Mouse (Mus musculus) liver, embryonic 12.5 days (tissue): ENCODE data around the gene Rad1. TPM values are rescaled to one million over a fixed set of nuclear protein-coding genes. Genes with fewer than 3 reads are reported as not detected.
A peak's percentile ranks its signal among the peaks of the same experiment; 100 is the strongest.
"Not testable (repeated sequence)": the region's sequence is repeated elsewhere in the genome, so short reads cannot be mapped to it uniquely, and the experiment has no call there.

Source experiments
- ATAC-seq: fragments of 200-750 bp; cut with Nextera tagmentation; 2 replicates; pipeline ENCODE4 v1.8.0; 2017; ENCODE audit warnings: moderate number of reproducible peaks, mild to moderate bottlenecking, moderate library complexity
- H3K27ac ChIP-seq: fragments of 300-500 bp; sonication (generic); 2 replicates; pipeline ENCODE4 v1.5.1; 2016; ENCODE audit warnings: mild to moderate bottlenecking
- H3K27me3 ChIP-seq: fragments of 300-500 bp; sonication (generic); replicated peaks from 2 replicates; pipeline ENCODE4 v1.6.1; 2016; ENCODE audit warnings: mild to moderate bottlenecking, moderate library complexity
- H3K36me3 ChIP-seq: fragments of 300-500 bp; sonication (generic); 2 replicates; pipeline ENCODE4 v1.6.1; 2016; ENCODE audit warnings: mild to moderate bottlenecking, moderate library complexity
- H3K4me1 ChIP-seq: fragments of 300-500 bp; sonication (generic); 2 replicates; pipeline ENCODE4 v1.6.1; 2016
- H3K4me2 ChIP-seq: fragments of 300-500 bp; sonication (generic); 2 replicates; pipeline ENCODE4 v1.6.1; 2016; ENCODE audit warnings: mild to moderate bottlenecking, moderate library complexity
- H3K4me3 ChIP-seq: fragments of 300-500 bp; sonication (generic); 2 replicates; pipeline ENCODE4 v1.5.1; 2016; ENCODE audit warnings: mild to moderate bottlenecking, moderate library complexity
- H3K9ac ChIP-seq: fragments of 300-500 bp; sonication (generic); 2 replicates; pipeline ENCODE4 v1.6.1; 2016; ENCODE audit warnings: mild to moderate bottlenecking, moderate library complexity
- H3K9me3 ChIP-seq: fragments of 300-500 bp; sonication (generic); replicated peaks from 2 replicates; pipeline ENCODE4 v1.6.1; 2016; ENCODE audit warnings: mild to moderate bottlenecking, moderate library complexity
- WGBS: fragments of 180-500 bp; shearing (Covaris S2); methylation state at CpG from one replicate; pipeline ENCODE4 v1.1.7; 2016; ENCODE audit not compliant: insufficient replicate concordance; 5-methylcytosine and 5-hydroxymethylcytosine counted together
- polyA plus RNA-seq: library from polyadenylated mRNA; unstranded; fragments of >200 nt; fragmentation: Nextera tagmentation; extraction: Ambion mirVana; gene quantifications from 2 replicates; pipeline ENCODE4 v1.2.1, GENCODE M21; 2016

Gene Rad1
- polyA plus RNA-seq, 1 experiment from 2014 or later, result 31.2 TPM

- peak overlapping the region; percentile 48; the same call in 1 of the 2 replicates for H3K27ac ChIP-seq
- H3K4me3 ChIP-seq, result peak overlapping the region; percentile 86
- peaks cover 30% of the 10 kb centered on the region for H3K4me1 ChIP-seq
- H3K9me3 ChIP-seq, result no peaks in the 10 kb centered on the region
- 40% methylated on average over 3 of the region's 3 CpGs for WGBS
- no peaks in the 10 kb centered on the region for H3K27me3 ChIP-seq
- ATAC-seq, result no peak
- peak overlapping the region; percentile 99 for H3K4me2 ChIP-seq
- H3K9ac ChIP-seq, result peak overlapping the region; percentile 90
- H3K36me3 ChIP-seq, result peaks cover 15% of the 10 kb centered on the region
Measured at GRCm38 (mm10) chr15:10470941-10471340, 14.9 kb upstream of the Rad1 start.

GRCm38 (mm10) chr15:10486365-10486839 lies 584 bp downstream of the Rad1 start:
- peak overlapping the region; percentile 82 for H3K4me2 ChIP-seq
- peak; percentile 52 for ATAC-seq
- H3K27me3 ChIP-seq, result no peaks in the 10 kb centered on the region
- WGBS, result 1% methylated on average over 18 of the region's 18 CpGs
- peaks cover 25% of the 10 kb centered on the region for H3K4me1 ChIP-seq
- peak overlapping the region; percentile 78 for H3K27ac ChIP-seq
- no peaks in the 10 kb centered on the region for H3K9me3 ChIP-seq
- H3K9ac ChIP-seq, result peak overlapping the region; percentile 90
- H3K4me3 ChIP-seq, result peak overlapping the region; percentile 88
- peaks cover 51% of the 10 kb centered on the region for H3K36me3 ChIP-seq

GRCm38 (mm10) chr15:10487246-10487645 lies 1.4 kb downstream of the Rad1 start:
- Histone ChIP-seq H3K9ac (peak overlapping the region; percentile 90), H3K9me3 (no peaks in the 10 kb centered on the region), H3K27ac (0 out of 2 replicates have a peak overlapping the region, but pooled peaks have one; percentile 52), H3K27me3 (no peaks in the 10 kb centered on the region), H3K4me2 (peak overlapping the region; percentile 82), H3K36me3 (peaks cover 52% of the 10 kb centered on the region), H3K4me3 (peak overlapping the region; percentile 88), H3K4me1 (peaks cover 25% of the 10 kb centered on the region)
- ATAC-seq, result no peak
- 28% methylated on average over 2 of the region's 2 CpGs for WGBS

DNA sequence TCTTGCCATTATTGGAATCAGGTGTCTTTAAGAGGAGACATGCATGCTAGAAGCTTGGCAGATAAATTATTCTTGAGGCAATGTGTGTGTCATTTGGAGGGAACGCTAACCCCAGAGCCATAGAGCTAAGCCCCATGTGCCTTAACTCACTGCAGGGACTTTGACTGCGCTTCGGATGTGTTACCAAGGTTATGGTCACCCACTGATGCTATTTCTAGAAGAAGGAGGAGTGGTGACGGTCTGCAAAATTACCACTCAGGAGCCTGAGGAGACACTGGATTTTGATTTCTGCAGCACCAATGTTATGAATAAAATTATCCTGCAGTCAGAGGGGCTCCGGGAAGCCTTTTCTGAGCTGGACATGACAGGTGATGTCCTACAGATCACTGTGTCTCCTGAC lies 4.3 kb downstream of the Rad1 start:
- Histone ChIP-seq H3K4me2 (no peak overlapping the region), H3K9me3 (no peaks in the 10 kb centered on the region), H3K4me1 (peaks cover 10% of the 10 kb centered on the region), H3K27me3 (no peaks in the 10 kb centered on the region), H3K9ac (no peak overlapping the region), H3K36me3 (peaks cover 65% of the 10 kb centered on the region), H3K4me3 (no peak overlapping the region), H3K27ac (no peak overlapping the region)
- ATAC-seq, result no peak
- 88% methylated on average over 5 of the region's 5 CpGs for WGBS

DNA sequence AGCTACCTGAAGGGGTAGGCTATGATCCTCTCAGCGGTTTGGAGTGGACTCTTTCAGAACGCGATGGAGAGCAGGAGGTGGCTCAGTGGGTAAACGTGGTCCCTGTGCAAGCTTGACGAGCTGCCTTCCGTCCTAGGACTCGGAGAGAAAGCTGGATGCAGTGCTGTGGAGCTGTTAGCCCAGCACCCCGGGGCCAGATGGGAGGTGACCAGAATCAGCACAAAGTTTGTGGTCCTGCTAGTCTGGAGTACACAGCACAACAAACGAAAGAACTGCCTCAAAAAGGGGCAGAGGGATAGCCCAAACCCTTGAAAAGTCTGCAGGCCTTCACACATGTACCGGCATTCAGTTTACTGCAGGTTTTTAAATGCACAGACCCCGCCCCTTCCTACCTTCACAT lies 10.1 kb downstream of the Rad1 start:
- Histone ChIP-seq H3K27ac (no peak overlapping the region), H3K4me2 (no peak overlapping the region), H3K36me3 (peaks cover 48% of the 10 kb centered on the region), H3K4me1 (no peaks in the 10 kb centered on the region), H3K9ac (no peak overlapping the region), H3K9me3 (no peaks in the 10 kb centered on the region), H3K4me3 (no peak overlapping the region), H3K27me3 (no peaks in the 10 kb centered on the region)
- no peak for ATAC-seq
- 92% methylated on average over 11 of the region's 11 CpGs for WGBS

DNA sequence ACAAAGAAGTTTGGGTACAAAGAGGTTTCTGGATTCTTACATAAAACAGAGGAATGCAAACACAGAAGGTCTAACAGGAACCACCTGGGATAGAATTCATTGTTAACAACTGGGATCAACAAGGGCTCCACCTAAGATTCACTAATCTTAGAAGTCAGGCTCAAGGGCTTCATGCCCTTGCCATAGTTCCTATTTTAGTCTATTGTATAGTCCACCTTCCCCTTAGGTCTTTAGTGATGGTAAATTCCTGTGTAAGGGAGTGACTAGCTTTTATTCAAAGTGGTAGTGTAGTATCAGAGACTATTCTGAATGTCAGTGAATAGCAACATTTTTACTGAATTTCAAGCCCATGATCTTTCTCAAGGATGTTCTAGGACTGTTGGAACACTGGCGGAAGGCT lies 10.9 kb downstream of the Rad1 start:
- H3K27me3 ChIP-seq, H3K4me2 ChIP-seq, H3K4me3 ChIP-seq, ATAC-seq, H3K9me3 ChIP-seq, H3K4me1 ChIP-seq, H3K27ac ChIP-seq, H3K9ac ChIP-seq: not testable (repeated sequence)
- peaks cover 42% of the 10 kb centered on the region for H3K36me3 ChIP-seq
- WGBS, result 80% methylated on average over 1 of the region's 1 CpGs

DNA sequence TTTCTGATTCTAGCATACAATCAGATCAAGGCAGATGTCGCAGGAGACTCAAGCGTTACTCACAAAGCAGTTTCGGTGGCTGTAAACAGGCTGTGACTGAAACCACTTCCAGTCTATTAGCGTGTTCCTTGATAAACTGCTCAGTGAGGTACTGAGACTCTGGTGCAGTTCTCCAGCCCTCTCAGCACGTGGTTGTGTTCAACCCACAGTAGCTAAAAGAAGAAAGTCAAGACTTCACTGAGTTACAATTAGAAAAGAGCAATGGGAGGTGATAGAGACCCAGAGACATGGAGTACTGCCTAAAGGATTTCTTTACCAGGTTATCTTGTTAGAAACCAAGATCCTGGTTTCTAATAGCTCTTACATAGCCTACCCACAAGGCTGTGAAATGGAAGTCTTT lies 13.8 kb downstream of the Rad1 start:
- Histone ChIP-seq H3K4me1 (no peaks in the 10 kb centered on the region), H3K27me3 (no peaks in the 10 kb centered on the region), H3K9ac (no peak overlapping the region), H3K4me3 (no peak overlapping the region), H3K27ac (no peak overlapping the region), H3K4me2 (no peak overlapping the region), H3K9me3 (no peaks in the 10 kb centered on the region), H3K36me3 (peaks cover 14% of the 10 kb centered on the region)
- ATAC-seq, result no peak
- WGBS, result 60% methylated on average over 5 of the region's 5 CpGs

- H3K9me3 ChIP-seq, result no peaks in the 10 kb centered on the region
- no peak overlapping the region for H3K4me3 ChIP-seq
- H3K27me3 ChIP-seq, result no peaks in the 10 kb centered on the region
- H3K27ac ChIP-seq, result no peak overlapping the region
- peaks cover 10% of the 10 kb centered on the region for H3K36me3 ChIP-seq
- H3K4me1 ChIP-seq, result no peaks in the 10 kb centered on the region
- WGBS, result 56% methylated on average over 5 of the region's 5 CpGs
- H3K4me2 ChIP-seq, result no peak overlapping the region
- no peak overlapping the region for H3K9ac ChIP-seq
- no peak for ATAC-seq
Measured at GRCm38 (mm10) chr15:10500035-10500434, 14.2 kb downstream of the Rad1 start.

DNA sequence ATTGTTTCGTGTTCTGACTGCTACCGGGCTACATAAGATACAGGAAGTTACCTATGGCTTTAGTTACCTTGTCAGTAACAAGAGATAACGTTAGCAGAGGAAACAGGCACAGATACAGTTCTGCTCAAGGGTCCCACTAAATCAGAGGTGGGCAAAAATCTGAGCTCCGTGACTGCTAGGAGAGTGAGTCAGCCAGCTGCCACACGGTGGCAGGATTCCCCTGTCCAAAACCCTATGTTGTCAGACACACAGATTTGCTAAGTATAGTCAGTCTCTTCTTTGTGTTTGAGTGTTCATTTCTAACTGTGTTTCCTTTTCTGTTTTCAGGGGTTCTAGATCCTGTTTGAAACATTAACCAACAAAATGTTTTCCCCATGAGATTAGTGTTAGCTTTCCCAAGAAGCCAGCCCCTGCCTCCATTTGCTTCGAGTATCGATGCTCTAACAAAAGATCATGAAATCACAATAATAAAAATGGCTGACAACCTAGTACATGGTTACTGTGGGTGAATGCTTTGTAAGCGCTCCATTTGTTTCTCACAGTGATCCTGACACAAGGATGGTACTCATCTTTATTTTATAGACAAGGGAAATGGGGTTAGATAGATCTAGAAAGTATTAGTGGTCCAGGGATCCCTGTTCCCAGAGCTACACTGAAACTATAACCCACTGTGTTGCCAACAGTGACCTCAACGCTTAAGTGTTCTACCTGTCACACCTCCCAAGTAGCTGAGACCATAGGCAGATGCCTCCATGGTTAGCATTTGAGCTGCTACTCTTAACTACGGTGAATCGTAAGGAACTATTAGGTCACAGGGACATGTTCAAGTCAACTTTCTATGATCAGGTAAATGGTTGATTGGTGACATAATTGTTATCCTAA lies 15.3 kb downstream of the Rad1 start:
- Histone ChIP-seq H3K36me3 (peaks cover 4% of the 10 kb centered on the region), H3K9me3 (no peaks in the 10 kb centered on the region), H3K27ac (no peak overlapping the region), H3K4me3 (no peak overlapping the region), H3K9ac (no peak overlapping the region), H3K4me2 (no peak overlapping the region), H3K4me1 (no peaks in the 10 kb centered on the region), H3K27me3 (no peaks in the 10 kb centered on the region)
- 49% methylated on average over 11 of the region's 11 CpGs for WGBS
- no peak for ATAC-seq

GRCm38 (mm10) chr15:10506099-10506498 lies 20.3 kb downstream of the Rad1 start:
- no peak overlapping the region for H3K4me3 ChIP-seq
- no peak overlapping the region for H3K27ac ChIP-seq
- H3K27me3 ChIP-seq, result no peaks in the 10 kb centered on the region
- no peak for ATAC-seq
- H3K36me3 ChIP-seq, result no peaks in the 10 kb centered on the region
- H3K9me3 ChIP-seq, result no peaks in the 10 kb centered on the region
- no peaks in the 10 kb centered on the region for H3K4me1 ChIP-seq
- 68% methylated on average over 11 of the region's 11 CpGs for WGBS
- no peak overlapping the region for H3K9ac ChIP-seq
- no peak overlapping the region for H3K4me2 ChIP-seq

- H3K9me3 ChIP-seq, result no peaks in the 10 kb centered on the region
- H3K27ac ChIP-seq, result no peak overlapping the region
- ATAC-seq, result no peak
- H3K9ac ChIP-seq, result no peak overlapping the region
- H3K4me2 ChIP-seq, result no peak overlapping the region
- 75% methylated on average over 7 of the region's 7 CpGs for WGBS
- no peaks in the 10 kb centered on the region for H3K27me3 ChIP-seq
- no peaks in the 10 kb centered on the region for H3K4me1 ChIP-seq
- H3K4me3 ChIP-seq, result no peak overlapping the region
- H3K36me3 ChIP-seq, result no peaks in the 10 kb centered on the region
Measured at GRCm38 (mm10) chr15:10515166-10515565, 29.3 kb downstream of the Rad1 start.

DNA sequence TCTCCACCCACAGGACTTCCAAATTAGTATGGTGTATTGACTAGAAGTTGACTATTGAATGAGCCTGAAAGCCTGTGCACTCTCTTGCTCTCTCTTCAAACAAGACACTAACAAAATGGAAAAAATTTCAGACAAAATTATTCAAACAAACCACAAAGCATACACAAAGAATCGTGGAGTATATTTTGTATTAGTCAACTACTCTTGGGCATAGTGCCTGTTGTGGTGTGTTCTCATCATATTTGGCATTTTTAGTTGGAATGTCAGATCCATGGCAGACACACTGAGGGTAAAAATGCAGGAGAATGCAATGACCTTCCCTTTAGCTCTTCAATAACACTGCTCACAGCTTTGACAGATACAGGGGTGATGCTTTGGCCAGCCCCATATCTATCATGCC lies 40.1 kb downstream of the Rad1 start:
- no peak overlapping the region for H3K9ac ChIP-seq
- WGBS, result 58% methylated on average over 1 of the region's 1 CpGs
- no peaks in the 10 kb centered on the region for H3K36me3 ChIP-seq
- no peaks in the 10 kb centered on the region for H3K27me3 ChIP-seq
- no peak overlapping the region for H3K4me3 ChIP-seq
- no peak for ATAC-seq
- H3K9me3 ChIP-seq, result no peaks in the 10 kb centered on the region
- peaks cover 1% of the 10 kb centered on the region; the same call in 1 of the 2 replicates for H3K4me1 ChIP-seq
- H3K27ac ChIP-seq, result no peak overlapping the region
- H3K4me2 ChIP-seq, result no peak overlapping the region
